Mouse (Mus musculus): ENCODE measurements around the gene Slc51a.

- TF ChIP-seq CTCF (IDR thresholded peaks at IDR 0.05; ENCODE audit: control insufficient read depth, insufficient read depth, insufficient read length), result no peak
- TF ChIP-seq MYOD1 (IDR thresholded peaks at IDR 0.05; ENCODE audit: control insufficient read depth, insufficient read length, low read depth), result no peak
- no peak for TF ChIP-seq USF1 (IDR thresholded peaks at IDR 0.05; ENCODE audit: low read depth)
- no peak for TF ChIP-seq MAX (IDR thresholded peaks at IDR 0.05)
- TF ChIP-seq CEBPB (IDR thresholded peaks at IDR 0.05; ENCODE audit: low read depth), result no peak
These were observed 24.3 kb upstream of the Slc51a start for GRCm38 (mm10) chr16:32511827-32512490.

Measured in C2C12 (cell line).